Mouse (Mus musculus) E14TG2a.4 (cell line): Measurements from ENCODE around the gene Abi1.

Experiments used
- H3K27me3 ChIP-seq: 2 replicates; pipeline ENCODE4 v1.6.1; 2014; ENCODE audit warnings: low read length, control low read depth; ENCODE audit not compliant: insufficient read depth
- H3K36me3 ChIP-seq: 2 replicates; pipeline ENCODE4 v1.6.1; 2014; ENCODE audit warnings: low read length, control low read depth; ENCODE audit not compliant: insufficient read depth
- H3K4me1 ChIP-seq: replicated peaks from 2 replicates; pipeline ENCODE4 v1.6.1; 2014; ENCODE audit warnings: low read depth, low read length, control low read depth
- H3K4me3 ChIP-seq: replicated peaks from 2 replicates; pipeline ENCODE4 v1.5.1; 2014; ENCODE audit warnings: mild to moderate bottlenecking, low read length
- H3K9me3 ChIP-seq: 2 replicates; pipeline ENCODE4 v1.6.1; 2014; ENCODE audit warnings: low read length, control low read depth
- CTCF ChIP-seq: conservative IDR thresholded peaks from 2 replicates; pipeline ENCODE4 v1.5.1; 2014; ENCODE audit warnings: low read length
- NANOG ChIP-seq: IDR thresholded peaks from 2 replicates; pipeline ENCODE4 v1.6.1; 2014; ENCODE audit warnings: borderline replicate concordance, low read length, mixed read lengths
- POU5F1 ChIP-seq: IDR thresholded peaks from 2 replicates; pipeline ENCODE4 v1.6.1; 2014; ENCODE audit warnings: low read length, borderline replicate concordance

The Abi1 gene

GRCm38 (mm10) chr2:23002637-23003036 lies 37.4 kb downstream of the Abi1 start:
- no peaks in the 10 kb centered on the region for H3K27me3 ChIP-seq

DNA sequence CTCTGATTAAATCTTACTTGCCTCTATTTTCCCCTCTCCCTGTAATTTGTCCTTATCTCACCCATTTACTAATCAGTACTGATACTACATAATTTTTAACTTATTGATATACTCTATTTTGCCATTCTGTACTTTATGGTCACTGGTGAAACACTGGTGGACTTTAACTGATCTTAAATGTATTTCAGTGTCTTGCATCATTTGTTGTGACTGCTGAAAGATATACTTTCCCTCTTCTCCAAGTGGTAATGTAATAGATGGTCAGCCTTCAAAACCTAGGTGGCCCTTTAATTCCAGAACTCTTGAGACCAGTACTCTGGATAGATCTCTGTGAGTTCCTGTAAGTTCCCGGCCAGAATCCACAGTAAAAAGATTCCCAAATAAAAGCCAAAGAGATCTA lies 40.4 kb downstream of the Abi1 start:
- Histone ChIP-seq H3K27me3 (no peaks in the 10 kb centered on the region), H3K4me1 (peaks cover 70% of the 10 kb centered on the region), H3K36me3 (peaks cover 1% of the 10 kb centered on the region; the same call in 1 of the 2 replicates), H3K4me3 (no peak overlapping the region), H3K9me3 (no peaks in the 10 kb centered on the region)
- no peak for TF ChIP-seq CTCF
- TF ChIP-seq NANOG: no peak
- no peak for TF ChIP-seq POU5F1

More at GRCm38 (mm10) chr2:23002637-23003036, 37.4 kb downstream of the Abi1 start:
- Histone ChIP-seq H3K4me3 (peak overlapping the region; percentile 66), H3K9me3 (no peaks in the 10 kb centered on the region), H3K36me3 (peaks cover 5% of the 10 kb centered on the region), H3K4me1 (peaks cover 95% of the 10 kb centered on the region)
- TF ChIP-seq POU5F1: no peak
- TF ChIP-seq NANOG: peak; percentile 53; the same call in 1 of the 2 replicates
- no peak for TF ChIP-seq CTCF

- Histone ChIP-seq H3K9me3 (no peaks in the 10 kb centered on the region), H3K27me3 (no peaks in the 10 kb centered on the region), H3K36me3 (peaks cover 9% of the 10 kb centered on the region), H3K4me3 (no peak overlapping the region), H3K4me1 (peaks cover 62% of the 10 kb centered on the region)
- TF ChIP-seq CTCF (no peak), NANOG (no peak), POU5F1 (no peak)
Measured at GRCm38 (mm10) chr2:22998804-22999203, 41.2 kb downstream of the Abi1 start.

DNA sequence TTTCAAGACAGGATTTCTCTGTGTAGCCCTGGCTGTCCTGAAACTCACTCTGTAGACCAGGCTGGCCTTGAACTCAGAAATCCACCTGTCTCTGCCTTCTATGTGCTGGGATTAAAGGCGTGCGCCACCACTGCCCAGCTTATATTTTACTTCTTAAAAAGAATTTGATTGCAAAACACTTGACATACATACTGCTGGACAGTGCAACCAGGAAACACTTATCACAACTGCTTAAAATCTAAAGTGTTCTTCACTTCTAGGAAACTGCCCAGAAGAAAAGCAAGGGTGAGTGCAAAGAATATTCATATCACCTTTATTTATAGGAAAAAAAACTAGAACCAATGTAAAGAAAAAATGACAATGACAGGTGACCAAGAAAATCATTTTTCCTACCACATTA lies 42.0 kb downstream of the Abi1 start:
- Histone ChIP-seq H3K27me3 (no peaks in the 10 kb centered on the region), H3K36me3 (peaks cover 11% of the 10 kb centered on the region), H3K4me1 (peaks cover 55% of the 10 kb centered on the region), H3K9me3 (no peaks in the 10 kb centered on the region), H3K4me3 (no peak overlapping the region)
- TF ChIP-seq NANOG: no peak
- TF ChIP-seq POU5F1: no peak
- no peak for TF ChIP-seq CTCF

GRCm38 (mm10) chr2:22996071-22996470 lies 44.0 kb downstream of the Abi1 start:
- no peak for TF ChIP-seq NANOG
- no peak for TF ChIP-seq CTCF
- no peak for TF ChIP-seq POU5F1
- peaks cover 38% of the 10 kb centered on the region for H3K4me1 ChIP-seq
- H3K36me3 ChIP-seq: peaks cover 17% of the 10 kb centered on the region
- no peak overlapping the region for H3K4me3 ChIP-seq
- no peaks in the 10 kb centered on the region for H3K9me3 ChIP-seq
- no peaks in the 10 kb centered on the region for H3K27me3 ChIP-seq

DNA sequence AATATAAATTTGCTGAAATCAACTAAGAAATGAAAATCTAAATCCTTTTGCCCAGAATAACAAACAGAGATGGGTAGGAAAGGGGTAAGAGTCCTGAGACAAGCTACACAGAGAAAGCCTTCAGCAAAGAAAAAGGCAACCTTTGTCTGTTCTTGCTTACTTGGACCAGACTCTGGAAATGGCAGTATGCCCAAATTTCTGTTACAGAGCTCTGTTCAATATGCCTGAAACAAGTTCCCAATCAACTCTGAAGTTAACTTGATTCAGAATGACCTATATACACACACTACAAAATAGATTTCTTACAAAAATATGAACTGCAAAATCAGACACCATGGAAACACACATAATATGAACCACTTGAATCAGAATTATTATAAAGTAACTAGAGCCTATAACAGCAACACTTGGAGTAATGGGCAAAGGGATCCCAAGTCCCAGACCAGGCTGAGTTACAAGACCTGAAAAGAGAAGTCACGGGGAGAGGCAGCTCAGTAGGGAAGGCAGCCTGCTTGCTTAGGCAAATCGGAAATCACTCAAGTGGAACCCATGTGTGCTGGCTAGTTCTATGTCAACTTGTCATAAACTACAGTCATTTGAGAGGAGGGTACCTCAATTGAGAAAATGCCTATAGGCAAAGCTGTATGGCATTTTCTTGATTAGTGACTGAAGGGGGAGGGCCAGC lies 53.9 kb downstream of the Abi1 start:
- no peaks in the 10 kb centered on the region for H3K36me3 ChIP-seq
- H3K4me3 ChIP-seq: no peak overlapping the region
- H3K4me1 ChIP-seq: no peaks in the 10 kb centered on the region; the same call in 1 of the 2 replicates
- TF ChIP-seq NANOG: no peak
- TF ChIP-seq CTCF: no peak
- no peak for TF ChIP-seq POU5F1
- H3K9me3 ChIP-seq: no peaks in the 10 kb centered on the region
- H3K27me3 ChIP-seq: no peaks in the 10 kb centered on the region

DNA sequence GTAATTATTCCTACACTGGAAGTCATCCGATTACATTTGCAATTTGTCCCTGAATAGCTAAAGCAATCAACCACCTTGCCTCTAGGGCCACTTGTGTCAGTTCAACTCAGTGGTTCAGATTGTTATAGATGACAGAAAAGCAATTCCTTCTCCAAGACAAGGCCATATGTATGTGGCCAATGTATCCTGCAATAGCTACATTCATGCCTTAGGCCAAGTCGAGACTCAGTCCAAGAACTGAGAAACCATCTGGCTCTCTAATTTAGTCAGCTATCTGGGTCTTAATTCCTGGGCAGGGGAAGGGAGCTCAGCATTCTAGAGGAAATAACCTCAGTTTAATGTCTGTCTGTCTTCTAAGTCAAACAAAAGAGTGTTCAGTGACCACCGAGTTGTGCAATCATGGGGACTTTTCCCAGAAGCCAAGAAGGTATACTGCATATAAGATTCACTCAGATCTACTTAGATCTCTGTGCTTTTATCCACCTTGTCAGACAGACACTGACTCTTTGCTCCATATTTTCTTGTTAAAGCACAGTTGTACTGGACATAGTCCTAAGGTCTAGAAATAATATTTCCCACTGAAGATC lies 62.6 kb downstream of the Abi1 start:
- no peaks in the 10 kb centered on the region for H3K36me3 ChIP-seq
- no peak overlapping the region for H3K4me3 ChIP-seq
- H3K9me3 ChIP-seq: no peaks in the 10 kb centered on the region
- H3K4me1 ChIP-seq: no peaks in the 10 kb centered on the region
- TF ChIP-seq POU5F1: no peak
- no peak for TF ChIP-seq NANOG
- no peak for TF ChIP-seq CTCF
- no peaks in the 10 kb centered on the region for H3K27me3 ChIP-seq

GRCm38 (mm10) chr2:22962970-22963369 lies 77.1 kb downstream of the Abi1 start:
- TF ChIP-seq POU5F1 (no peak), NANOG (no peak), CTCF (no peak)
- H3K9me3 ChIP-seq: no peaks in the 10 kb centered on the region
- no peak overlapping the region for H3K4me3 ChIP-seq
- H3K27me3 ChIP-seq: no peaks in the 10 kb centered on the region
- H3K4me1 ChIP-seq: peaks cover 11% of the 10 kb centered on the region
- 0 out of 2 replicates have a peak, but pooled peaks cover 4% of the 10 kb centered on the region for H3K36me3 ChIP-seq
